Mouse (Mus musculus) layer of hippocampus, adult 11-12 months (tissue): ENCODE measurements around the gene Cbfa2t2.

ENCODE experiments used
- DNase-seq: peaks from one replicate; pipeline ENCODE4 v3.0.0; 2022; ENCODE audit warnings: low spot score

Gene Cbfa2t2

DNA sequence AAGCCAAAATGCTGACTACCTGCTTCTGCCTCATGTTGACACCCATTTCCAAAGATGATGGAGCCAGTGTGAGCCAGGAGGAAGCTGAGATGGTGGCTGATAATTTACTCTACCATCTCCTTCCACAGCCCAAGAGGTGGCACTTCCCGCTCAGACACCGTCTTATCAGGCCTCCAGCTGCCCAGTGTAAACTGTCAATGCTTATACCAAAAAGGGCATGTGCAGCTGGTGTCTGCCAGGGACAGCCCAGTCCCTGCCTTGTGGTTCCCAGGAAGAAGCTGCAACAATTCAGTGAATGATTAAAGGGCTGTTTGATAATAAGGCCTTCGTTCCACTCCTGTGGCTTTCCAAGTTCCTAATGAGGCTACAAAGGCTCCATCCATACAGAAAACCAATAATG, 102.4 kb downstream of the Cbfa2t2 start:
- no peak for DNase-seq

DNA sequence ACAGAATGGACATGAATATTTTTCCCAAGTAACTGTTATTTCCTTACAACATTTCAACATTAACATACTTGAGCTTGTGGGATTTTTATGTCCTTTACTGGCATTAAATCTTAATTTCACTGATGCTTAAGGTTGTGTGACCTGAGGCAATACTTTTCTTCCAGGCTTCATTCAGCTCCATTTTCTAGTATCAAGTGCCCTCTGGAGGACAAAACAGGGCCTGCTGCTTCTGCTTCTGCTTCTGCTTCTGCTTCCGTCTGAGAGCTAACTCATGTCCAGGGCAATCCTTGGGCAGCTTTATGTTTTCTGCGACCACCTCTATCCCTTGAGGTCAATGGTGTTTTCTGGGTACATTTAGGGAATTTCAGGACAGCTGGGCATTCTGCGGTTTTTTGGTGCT, 103.4 kb downstream of the Cbfa2t2 start:
- peak; percentile 72 for DNase-seq

DNA sequence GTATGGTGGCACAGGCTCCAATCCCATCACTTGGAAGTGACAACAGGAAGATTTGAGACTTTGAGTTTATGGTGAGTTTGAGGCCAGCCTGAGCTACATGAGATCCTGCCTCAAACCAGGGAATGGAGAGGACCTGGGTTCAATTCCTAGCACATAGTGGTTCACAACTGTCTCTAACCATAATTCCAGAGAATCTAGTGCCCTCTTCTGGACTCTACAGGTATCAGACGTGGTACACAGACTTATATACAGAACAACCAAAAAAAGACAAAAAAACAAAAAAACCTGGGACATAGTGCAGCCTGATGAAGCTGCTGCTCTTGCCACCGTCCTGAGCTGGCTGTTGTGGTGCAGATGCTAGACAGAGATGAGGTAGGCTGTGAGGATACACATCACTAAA, 105.3 kb downstream of the Cbfa2t2 start:
- DNase-seq: no peak

DNA sequence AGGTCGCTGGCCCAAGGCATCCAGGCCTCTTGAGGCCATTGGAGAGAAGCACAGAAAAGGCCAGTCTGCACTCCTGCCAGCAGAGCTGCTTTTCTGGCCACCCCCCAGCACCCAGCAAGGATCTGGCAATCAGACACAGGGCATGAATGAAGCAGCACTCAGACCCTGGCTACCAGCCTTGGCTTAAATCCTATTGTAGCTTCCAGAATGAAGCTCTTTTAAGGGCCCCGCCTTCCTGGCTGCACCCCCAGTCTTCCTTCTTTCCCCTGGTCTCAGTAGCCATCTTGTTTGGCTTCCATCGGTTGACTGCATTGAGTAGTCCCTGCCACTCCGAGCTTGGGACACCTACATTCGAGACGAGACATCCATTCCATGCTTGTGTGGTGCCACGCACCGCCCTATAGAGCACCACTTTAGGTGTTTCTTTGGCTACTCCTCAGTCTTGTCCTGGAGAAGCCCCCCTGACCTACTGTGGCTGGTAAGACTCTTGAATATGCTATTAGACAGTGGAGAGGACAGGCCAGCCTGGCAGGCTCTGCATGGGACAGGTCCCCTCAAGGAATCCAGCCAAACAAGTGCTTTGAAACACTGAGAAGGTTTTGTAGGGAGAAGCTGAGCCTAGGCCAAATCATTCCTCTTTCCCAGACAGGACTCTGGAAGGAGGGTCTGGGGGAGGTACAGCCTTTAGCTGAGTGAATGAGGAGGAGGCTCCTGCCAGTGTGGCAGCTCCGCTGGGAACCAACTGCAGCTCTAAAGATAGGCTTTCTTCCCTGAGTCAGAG, 107.5 kb downstream of the Cbfa2t2 start:
- peak; percentile 73 for DNase-seq

DNA sequence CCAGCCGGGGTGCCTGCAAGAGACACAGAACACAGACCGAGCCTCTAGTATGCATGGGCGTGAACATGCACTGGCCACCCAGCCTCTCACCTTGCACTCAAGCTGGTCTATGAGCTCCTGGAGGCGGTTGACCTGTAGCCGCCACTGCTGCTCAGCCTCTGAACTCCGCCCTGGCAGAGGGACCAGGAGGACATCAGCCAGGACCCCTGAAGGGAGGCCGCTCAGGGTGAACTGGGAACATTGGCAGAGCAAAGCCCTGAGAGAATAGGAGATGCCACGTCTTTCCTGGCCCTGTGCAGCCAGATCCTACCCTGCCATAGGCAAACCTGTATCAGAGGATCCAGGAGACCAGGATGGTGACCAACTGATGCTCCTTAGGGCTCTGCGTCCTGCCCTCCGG, 110.4 kb downstream of the Cbfa2t2 start, which contains the start of gene 1700003F12Rik:
Gene 1700003F12Rik (plus strand): TSS at position 375 of the 400 bp plus-strand sequence.
- no peak for DNase-seq

DNA sequence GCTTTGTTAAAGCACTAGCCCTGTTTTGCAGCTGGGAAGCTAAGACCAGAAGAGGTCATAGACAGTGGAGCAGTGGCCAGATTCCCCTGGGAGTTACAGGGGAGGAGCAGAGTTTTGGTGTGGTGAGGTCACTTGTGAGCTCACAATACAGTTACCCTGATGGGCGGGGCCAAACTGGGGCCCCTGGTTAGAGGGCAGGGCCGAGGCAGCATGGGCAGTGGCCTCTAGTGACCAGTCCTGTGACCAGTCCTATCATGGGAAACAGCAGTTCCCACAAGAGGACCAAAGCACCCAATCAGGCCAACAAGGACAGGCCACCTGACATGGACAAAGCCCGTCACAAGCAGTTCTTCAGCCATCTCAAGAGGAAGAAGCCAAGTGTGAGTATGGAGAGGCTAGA, 112.4 kb downstream of the Cbfa2t2 start:
- DNase-seq: no peak

DNA sequence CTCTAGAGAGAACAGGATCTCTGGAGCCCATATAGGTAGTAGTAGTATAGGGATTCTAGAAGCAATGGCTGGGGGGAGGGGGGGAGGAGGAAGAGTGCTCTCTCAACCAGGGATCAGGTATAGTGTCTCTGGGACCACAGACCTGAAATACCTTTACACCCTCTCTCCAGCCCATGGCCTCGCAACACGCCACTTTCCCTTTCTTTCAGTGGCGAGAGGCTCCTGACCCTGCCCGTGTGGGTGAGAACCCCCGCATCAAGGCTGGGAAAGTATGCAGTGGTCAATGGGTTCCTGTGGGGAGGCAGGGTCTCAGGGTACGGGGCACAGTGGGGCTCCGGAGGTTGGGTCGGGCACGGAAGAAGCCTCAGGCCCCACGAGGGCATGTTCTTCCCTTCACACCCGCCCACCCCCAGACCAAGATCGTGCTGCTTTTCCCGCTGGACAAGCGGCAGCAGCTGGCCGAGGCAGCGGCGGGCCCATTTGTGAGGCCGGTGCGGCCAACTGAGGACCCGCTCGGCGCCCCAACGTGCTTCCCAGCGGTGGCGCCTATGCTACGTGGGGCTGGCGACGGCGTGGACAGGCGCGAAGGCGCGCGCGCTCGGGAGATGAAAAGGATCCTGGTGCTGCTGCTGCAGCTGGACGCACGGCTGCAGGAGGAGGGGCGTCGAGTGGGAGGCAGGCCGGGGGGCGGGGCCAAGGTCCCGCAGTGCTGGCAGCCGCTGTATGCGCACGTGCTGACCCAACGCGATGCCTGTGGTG, 113.0 kb downstream of the Cbfa2t2 start:
- DNase-seq: no peak

DNA sequence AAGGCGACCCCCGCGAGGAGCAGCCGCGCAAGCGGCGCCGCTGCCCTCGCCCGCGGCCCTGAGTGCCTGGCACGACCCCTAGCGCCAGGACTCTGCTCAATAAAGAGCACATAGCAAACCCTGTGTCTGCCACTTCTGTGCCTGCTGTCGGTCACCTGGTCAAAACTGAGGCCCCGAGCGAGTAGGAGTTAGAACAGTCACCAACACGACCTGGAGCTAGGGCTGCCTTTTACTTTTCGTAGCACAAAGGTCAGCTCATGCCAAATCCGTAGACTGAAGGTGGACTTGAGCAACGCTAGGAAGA, 113.6 kb downstream of the Cbfa2t2 start:
- DNase-seq: no peak

DNA sequence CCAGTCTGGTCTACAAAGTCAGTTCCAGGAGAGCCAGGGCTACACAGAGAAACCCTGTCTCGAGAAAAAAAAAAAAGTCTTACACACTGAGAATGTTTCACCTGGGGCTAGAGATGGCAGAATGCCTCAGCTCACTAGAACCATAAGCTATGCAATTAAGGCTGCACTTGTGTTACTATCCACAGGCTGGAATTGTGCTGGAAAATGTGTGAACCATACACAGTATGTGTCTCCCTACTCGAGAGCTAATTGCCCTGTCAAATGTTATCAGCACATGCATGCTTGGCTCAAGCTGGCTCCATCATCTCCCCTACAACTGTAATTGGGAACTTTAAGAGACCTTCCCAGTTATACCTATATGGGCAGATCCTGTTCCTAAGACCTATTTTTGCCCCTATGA, 114.7 kb downstream of the Cbfa2t2 start:
- DNase-seq: no peak

DNA sequence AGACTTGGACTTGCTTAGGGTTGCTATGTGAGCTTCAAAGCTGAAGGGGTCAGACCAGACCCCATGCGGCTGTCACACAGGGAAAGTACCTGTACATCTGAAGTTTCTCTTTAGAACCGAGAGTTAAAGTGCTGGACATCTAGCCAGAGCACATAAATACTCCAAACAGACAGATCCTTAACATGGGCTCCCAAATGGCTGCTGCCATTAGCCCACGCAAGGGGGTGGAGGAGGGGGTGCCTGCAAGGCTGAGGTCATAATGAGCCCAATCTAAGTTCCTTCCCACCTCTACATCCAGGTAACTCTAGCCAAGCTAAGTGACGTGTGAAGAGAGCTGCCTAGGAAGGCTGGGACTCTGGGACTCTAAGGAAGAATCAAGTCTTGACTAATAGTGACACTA, 115.2 kb downstream of the Cbfa2t2 start, which contains the start of gene Actl10:
Gene Actl10 (plus strand): TSS at position 301 of the 400 bp plus-strand sequence.
- no peak for DNase-seq

DNA sequence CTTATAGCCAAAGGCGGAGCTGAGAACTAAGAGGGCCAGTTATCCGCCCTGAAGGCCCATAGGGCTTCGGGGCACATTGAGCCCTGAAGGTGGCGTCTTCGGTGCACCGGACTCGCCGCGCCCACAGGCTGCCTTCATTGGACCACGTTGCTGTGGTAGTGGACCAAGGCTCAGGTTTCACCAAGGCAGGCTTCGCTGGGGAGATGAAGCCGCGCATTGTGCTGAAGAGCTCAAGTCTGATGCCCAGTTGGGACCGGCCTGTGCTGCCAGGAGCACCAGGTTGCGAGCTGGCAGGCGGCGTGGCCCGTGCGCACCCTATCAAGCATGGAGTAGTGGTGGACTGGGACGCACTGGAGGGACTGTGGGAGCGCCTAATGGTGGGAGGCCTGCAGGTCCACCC, 115.6 kb downstream of the Cbfa2t2 start:
- no peak for DNase-seq

DNA sequence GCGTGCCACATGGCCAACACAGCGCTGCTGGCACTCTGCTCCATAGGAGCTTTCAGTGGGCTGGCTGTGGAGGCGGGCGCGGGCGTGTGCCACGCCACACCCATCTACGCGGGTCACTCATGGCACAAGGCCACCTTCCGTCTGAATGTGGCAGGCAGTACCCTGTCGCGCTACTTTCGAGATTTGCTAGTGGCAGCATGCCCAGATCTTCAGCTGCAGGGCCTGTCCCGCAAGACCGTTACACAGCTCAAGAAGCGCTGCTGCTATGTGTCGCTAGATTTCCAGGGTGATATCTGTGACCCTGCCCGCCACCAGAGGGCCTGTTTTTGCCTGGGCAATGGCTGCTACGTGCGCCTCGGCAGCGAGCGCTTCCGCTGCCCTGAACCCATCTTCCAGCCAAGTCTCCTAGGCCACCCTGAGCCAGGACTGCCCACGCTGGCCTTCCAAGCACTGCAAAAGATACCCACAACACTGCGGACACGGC, 116.2 kb downstream of the Cbfa2t2 start:
- peak; percentile 76 for DNase-seq

DNA sequence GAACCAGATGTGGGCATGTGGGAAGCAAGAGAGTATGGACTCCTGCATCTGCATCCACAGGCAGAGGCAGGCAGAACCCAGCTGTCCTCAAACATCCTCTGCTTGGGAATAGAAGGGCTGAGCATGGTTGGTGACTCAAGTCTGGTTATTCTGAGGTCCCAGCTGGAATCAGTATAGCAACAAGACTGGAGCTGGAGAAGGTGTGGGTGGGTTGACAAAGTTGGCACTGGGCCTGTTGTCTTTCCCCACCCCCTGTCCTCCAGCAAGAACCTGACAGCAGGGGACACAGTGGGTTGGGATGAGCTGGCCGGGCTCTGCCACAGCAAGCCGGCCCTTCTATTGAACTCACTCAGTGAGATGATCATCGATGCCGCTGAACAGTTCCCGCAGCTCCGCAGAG, 119.0 kb downstream of the Cbfa2t2 start:
- no peak for DNase-seq

DNA sequence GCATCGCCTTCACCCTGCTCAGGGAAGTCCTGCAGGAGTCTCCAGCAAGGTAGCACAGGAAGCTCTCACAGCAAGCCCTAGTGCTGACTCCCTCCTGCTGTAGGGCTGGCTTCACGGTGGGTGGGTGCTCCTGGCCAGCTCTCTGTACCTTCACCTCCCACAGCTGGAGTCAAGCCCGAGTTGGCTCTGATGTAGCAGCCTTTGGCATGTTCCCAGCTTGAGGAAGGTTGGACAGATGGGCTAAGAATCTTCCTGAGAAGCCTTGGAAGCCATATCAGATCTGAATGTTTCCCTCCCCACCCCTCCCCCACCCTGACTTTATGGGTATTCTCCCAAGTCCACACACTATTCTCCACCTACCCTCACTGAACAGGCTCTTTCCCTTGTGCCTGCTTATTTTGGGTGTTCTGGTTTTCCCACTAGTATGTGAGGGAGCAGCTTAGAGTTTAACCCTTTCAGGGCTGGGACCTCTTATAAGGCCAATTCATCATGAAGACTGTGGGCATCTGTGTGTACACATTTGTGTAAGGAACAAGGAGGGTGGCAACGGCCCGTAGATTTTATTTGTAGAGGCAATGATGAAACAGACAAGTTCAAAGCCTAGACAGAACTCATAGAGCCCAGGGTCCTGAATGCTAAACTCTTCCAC, 121.0 kb downstream of the Cbfa2t2 start:
- DNase-seq: no peak

DNA sequence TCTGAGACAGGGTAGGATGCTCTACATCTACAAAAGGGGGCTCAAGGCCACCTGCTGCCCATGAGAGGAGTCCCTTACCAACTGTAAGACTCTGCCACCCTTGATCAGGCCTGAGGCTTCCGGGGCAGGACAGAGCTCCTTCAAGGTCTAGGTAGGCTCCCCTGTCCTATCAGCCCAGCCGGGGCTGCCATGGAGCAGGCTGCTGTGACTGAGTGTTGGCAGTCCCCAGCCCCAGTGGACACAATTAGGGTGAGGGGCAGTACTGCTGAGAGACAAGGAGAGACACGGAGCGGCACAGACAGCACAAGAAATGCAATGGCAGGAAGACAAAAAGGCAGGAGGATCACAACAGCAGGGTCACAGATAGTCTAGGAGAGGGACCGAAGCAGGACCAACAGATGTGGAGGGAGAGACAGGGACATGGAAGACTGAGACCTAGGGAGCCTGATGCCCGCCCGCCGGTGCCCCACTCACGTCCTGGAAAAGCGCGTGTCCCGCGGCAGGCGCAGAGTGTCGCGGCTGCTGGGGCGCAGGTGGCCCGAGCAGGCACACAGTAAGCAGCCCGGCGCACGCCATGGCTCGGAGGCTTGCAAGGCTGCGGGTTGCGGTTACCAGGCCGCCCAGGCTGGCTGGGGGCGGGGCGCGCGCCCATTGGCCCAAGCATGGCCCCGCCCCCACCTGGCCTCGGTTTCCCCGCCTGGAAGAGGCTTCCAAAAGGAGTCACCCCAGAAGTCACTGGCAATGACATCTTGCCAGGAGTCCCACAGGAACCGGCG, 122.2 kb downstream of the Cbfa2t2 start, which contains the start of gene Necab3:
Gene Necab3 (minus strand): TSS at position 627 of the 776 bp plus-strand sequence.
- peak; percentile 54 for DNase-seq

DNA sequence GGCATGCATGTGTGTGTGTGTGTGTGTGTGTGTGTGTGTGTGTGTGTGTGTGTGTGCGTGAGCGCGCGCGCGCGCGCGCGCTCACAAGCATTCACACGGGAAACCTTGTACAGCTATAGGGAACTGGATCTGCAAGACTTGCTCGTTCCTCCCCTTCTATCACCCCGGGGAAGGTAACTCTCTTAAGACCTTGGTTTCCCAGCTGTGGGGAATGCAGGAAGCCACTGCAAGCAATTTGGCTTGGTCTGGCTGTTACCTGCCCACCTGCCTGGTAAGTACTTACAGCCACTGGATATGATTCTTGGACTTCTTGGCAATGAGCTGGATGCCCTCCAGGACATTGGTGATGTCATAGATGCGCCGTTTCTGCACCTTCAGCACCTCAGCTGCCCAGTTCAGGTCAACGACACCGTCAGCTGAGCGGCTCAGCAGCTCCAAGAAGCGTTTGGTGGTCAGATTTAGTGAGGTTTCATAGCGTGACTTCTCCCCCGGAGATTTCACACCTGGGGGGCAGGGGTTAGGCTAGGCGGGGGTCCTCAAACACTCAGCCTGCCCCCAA, 127.4 kb downstream of the Cbfa2t2 start:
- DNase-seq: no peak

DNA sequence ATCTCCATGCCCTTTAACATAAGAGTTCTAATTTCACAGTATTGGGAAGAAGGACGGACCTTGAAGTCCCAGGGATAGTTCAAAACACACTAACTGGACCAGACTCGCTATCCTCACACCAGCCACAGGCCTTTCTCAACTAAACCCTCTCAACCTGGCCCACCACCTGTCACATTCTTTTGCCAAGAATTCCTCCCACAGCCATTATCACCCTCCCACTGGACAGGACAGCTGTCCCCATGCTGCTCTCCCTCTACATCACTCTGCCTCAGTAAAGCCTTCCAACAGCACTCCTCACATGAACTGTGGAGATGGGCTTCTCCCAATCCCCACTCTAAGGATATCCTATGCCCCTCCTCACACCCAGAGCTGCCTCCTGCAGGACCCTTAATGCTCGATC, 129.3 kb downstream of the Cbfa2t2 start:
- no peak for DNase-seq

DNA sequence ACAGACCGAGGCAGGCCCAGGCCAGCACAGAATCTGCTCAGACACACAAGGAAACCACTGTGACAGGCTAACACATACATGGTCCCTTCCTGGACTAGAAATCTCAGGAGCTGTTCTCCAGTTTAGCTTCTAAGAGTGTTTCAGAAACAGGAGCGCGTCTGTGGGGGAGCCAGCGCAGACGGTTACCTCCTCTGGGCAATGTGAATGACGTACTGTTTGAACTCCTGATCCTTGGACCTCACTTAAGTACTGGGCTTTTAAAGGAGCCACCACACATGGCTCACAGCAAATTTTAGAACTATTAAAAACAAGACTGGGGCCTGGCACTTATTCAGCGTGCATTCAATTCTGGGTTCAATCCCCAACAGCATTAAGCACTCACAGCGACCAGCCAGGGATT, 130.4 kb downstream of the Cbfa2t2 start:
- DNase-seq: no peak

DNA sequence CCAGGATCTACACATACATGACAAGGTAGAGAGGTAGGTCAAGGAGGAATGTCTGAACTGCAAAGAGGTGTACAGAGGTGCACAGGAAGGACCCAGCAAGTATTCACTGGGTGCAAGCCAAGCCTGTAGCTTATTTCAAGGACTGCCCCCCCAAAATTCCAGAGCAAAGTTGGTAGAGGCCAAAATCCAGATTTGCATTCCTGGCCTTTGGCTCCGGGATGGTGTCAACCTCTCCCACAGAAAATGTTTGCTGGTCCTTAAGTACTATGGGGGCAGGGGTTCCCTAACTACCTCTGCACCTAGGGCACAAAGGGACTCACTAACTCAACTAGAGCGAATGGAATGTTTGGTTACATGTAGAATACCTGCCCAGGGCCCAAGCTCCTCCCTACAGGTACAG, 131.5 kb downstream of the Cbfa2t2 start:
- DNase-seq: no peak

DNA sequence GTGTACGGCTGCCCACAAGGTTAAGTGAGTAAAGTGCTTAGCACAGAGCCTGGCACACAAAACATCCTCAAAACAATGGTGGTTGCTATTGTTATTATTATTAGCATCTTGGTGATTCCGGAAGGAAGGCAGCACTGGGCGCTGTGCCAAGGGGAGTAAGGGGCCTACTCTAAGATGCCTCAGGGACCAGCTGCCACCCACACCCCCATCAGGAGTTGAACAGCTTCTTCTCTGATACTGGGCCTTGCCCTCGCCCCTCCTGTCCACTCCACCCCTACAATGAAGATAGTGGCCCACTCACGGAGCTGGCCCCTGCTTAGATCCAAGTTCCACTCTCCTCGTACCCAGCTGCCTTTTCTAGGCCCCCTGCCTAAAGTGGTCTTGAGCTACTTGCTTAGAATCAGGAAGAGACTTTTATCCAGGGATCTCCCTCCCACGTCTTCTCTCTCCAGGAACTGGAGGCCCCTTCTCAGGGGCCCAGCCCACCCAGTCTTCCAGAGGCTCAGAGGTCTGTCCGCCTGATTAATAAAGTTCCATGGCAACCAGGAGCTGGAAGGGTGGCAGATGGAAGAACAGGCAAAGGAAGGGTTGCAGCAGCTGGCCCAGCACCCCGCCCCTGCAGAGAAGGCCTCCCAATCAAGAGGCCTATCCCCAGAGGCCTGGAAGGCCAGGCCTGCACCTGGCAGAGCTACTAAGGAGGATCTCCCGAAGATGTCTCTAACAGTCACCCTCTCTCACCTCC, 132.2 kb downstream of the Cbfa2t2 start:
- no peak for DNase-seq
